21 mouse cellular contexts compared by ENCODE assay signal in genomic region chr5:135970247-135970646, GRCm38 (mm10). TPM values are rescaled to one million over a fixed set of nuclear protein-coding genes. Genes with fewer than 3 reads are reported as not detected.
"Had no signal": no experiment of that assay in that cellular context is flagged by ENCODE, and none has a peak within 500 bp of the region (broad histone marks: within the 10 kb centered on the region; RNA-seq: fewer than 3 reads in every experiment).

No protein-coding gene starts in this region.

- H3K36me3 ChIP-seq: midbrain, embryonic 13.5 days; midbrain, embryonic 15.5 days; neural tube, embryonic 13.5 days; neural tube, embryonic 15.5 days had no signal

- DNase-seq: lung, adult 18-20 months; lung, embryonic 14.5 days; lung, postnatal 10 days; lung, postnatal 4 days; retina, postnatal 1 day; right cerebral cortex, adult 18-20 months; right cerebral cortex, postnatal 25 days; right cerebral cortex, postnatal 4 days; spleen, adult 18-20 months; thymus, adult 2 months; thymus, postnatal 25 days; thymus, postnatal 4 days had no signal

- H3K27ac ChIP-seq: midbrain, embryonic 13.5 days; midbrain, embryonic 15.5 days; neural tube, embryonic 13.5 days; neural tube, embryonic 15.5 days had no signal

- H3K9me3 ChIP-seq: midbrain, embryonic 13.5 days; midbrain, embryonic 15.5 days; neural tube, embryonic 13.5 days; neural tube, embryonic 15.5 days had no signal

- H3K27me3 ChIP-seq: midbrain, embryonic 13.5 days; midbrain, embryonic 15.5 days; neural tube, embryonic 15.5 days had no signal

- H3K4me2 ChIP-seq: lung, embryonic 14.5 days; midbrain, embryonic 11.5 days; midbrain, embryonic 13.5 days; midbrain, embryonic 15.5 days; neural tube, embryonic 13.5 days; neural tube, embryonic 15.5 days had no signal

- H3K4me3 ChIP-seq: midbrain, embryonic 13.5 days; midbrain, embryonic 15.5 days; neural tube, embryonic 13.5 days; neural tube, embryonic 15.5 days had no signal

RNA-seq across cellular contexts. Expression of gene Zp3, which starts 9.7 kb away (rescaled TPM):
- polyA plus RNA-seq: lung, embryonic 14.5 days; midbrain, embryonic 11.5 days; midbrain, embryonic 13.5 days; neural tube, embryonic 11.5 days; small intestine, adult 2 months; stomach, embryonic 14.5 days; urinary bladder, adult 2 months had no signal
